Mouse (Mus musculus) hindbrain, postnatal 0 days (tissue): Measurements from ENCODE around the gene Unc45b. TPM values are rescaled to one million over a fixed set of nuclear protein-coding genes. Genes with fewer than 3 reads are reported as not detected.

ENCODE experiments used
- ATAC-seq: fragments of 200-750 bp; cut with Nextera tagmentation; 2 replicates; pipeline ENCODE4 v1.8.0; 2017; ENCODE audit warnings: mild to moderate bottlenecking, moderate TSS enrichment, moderate library complexity
- DNase-seq: peaks from one replicate; pipeline ENCODE4 v3.0.0-alpha.2; 2015; ENCODE audit warnings: low spot score
- H3K27ac ChIP-seq: fragments of 300-500 bp; sonication (generic); 2 replicates; pipeline ENCODE4 v1.5.1; 2014; ENCODE audit warnings: mild to moderate bottlenecking
- H3K27me3 ChIP-seq: fragments of 300-500 bp; sonication (generic); 2 replicates; pipeline ENCODE4 v1.6.1; 2014; ENCODE audit warnings: low read length, mixed read lengths; ENCODE audit not compliant: insufficient read depth
- H3K36me3 ChIP-seq: fragments of 300-500 bp; sonication (generic); 2 replicates; pipeline ENCODE4 v1.6.1; 2014; ENCODE audit warnings: low read length, mixed read lengths; ENCODE audit not compliant: insufficient read depth
- H3K4me1 ChIP-seq: fragments of 300-500 bp; sonication (generic); 2 replicates; pipeline ENCODE4 v1.6.1; 2014; ENCODE audit warnings: antibody characterized with exemption, low read length, mixed read lengths; ENCODE audit not compliant: insufficient read depth
- H3K4me2 ChIP-seq: fragments of 300-500 bp; sonication (generic); 2 replicates; pipeline ENCODE4 v1.6.1; 2014; ENCODE audit warnings: low read depth, mild to moderate bottlenecking, low read length, moderate library complexity, mixed read lengths
- H3K4me3 ChIP-seq: fragments of 300-500 bp; sonication (generic); 2 replicates; pipeline ENCODE4 v1.5.1; 2014; ENCODE audit warnings: low read length
- H3K9ac ChIP-seq: fragments of 300-500 bp; sonication (generic); replicated peaks from 2 replicates; pipeline ENCODE4 v1.6.1; 2014; ENCODE audit warnings: mild to moderate bottlenecking, low read length, moderate library complexity, mixed read lengths
- H3K9me3 ChIP-seq: fragments of 300-500 bp; sonication (generic); 2 replicates; pipeline ENCODE4 v1.6.1; 2016; ENCODE audit warnings: low read length, mixed read lengths
- CTCF ChIP-seq: IDR thresholded peaks from 2 replicates; pipeline ENCODE4 v1.5.1; 2016; ENCODE audit warnings: antibody characterized with exemption, control low read depth, low read depth
- WGBS: fragments of 180-500 bp; shearing (Covaris S2); extraction: QIAGEN DNeasy Blood & Tissue Kit; methylation state at CpG from one replicate; pipeline ENCODE4 v1.1.7; 2014; 5-methylcytosine and 5-hydroxymethylcytosine counted together
- polyA plus RNA-seq: library from polyadenylated mRNA; unstranded; fragments of >200 nt; fragmentation: Nextera tagmentation; extraction: Ambion mirVana; gene quantifications from 2 replicates; pipeline ENCODE4 v1.2.1, GENCODE M21; 2015
- total RNA-seq: library from RNA; depleted of rRNA; stranded (reverse); fragments of >200 nt; gene quantifications from 2 replicates; pipeline ENCODE4 v1.2.3, GENCODE M21; 2014; rRNA removed

Unc45b gene
- 0.42 and 4.5 TPM in 2 replicates for total RNA-seq
- 2.4 and 3.4 TPM in 2 replicates for polyA plus RNA-seq

DNA sequence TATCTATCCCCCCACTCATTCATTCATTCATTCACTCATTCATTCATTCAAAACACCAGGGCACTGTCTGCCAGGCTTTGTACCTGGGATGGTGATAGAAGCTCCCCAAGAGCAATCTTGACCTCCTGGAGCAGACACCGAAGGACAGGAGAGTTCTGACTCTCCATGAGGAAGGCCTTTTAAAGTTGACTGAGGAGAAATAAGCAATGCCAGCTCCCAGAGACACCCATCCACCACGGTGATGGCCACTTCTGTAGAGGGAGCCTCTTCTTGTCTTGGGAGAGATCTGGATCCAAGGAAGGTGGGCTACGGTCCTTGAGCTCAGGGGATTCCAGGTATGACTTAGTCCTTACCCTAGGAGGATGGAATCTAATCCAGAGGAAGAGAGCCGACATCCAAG lies at the start of gene Unc45b:
TSS of gene Unc45b (plus strand) at position 301 of the 400 bp plus-strand sequence.
- Histone ChIP-seq H3K4me2 (no peak within 1 kb of the TSS), H3K27ac (no peak within 1 kb of the TSS), H3K4me3 (no peak within 1 kb of the TSS), H3K9me3 (no peaks in the 10 kb centered on the region), H3K4me1 (peaks cover 9% of the 10 kb centered on the region), H3K27me3 (no peaks in the 10 kb centered on the region), H3K9ac (no peak within 1 kb of the TSS), H3K36me3 (peaks cover 6% of the 10 kb centered on the region; the same call in 1 of the 2 replicates)
- ATAC-seq (no peak), DNase-seq (no peak)
- no peak for TF ChIP-seq CTCF
- WGBS = 90% methylated on average over 4 of the region's 4 CpGs

DNA sequence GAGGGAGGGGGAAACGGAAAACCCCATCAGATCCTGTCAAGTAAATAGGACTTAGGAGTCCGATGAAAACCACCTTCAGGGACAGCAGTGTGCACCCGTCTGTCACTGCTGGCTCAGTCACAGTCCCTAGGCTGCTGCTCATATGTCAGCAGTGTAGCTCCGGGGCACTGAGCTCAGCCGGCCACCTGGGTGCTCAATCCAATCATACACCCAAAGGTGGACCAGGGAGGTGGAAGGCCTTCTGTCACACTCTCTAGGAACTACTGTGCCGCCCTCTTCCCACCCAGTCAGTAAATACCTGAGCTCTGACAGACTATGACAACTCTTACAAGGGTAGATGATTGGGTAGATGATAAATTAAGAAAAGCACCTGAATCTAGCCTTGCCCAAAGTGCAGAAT lies 49.6 kb upstream of the Unc45b start:
- no peak for TF ChIP-seq CTCF
- ATAC-seq = no peak
- 82% methylated on average over 6 of the region's 6 CpGs for WGBS

DNA sequence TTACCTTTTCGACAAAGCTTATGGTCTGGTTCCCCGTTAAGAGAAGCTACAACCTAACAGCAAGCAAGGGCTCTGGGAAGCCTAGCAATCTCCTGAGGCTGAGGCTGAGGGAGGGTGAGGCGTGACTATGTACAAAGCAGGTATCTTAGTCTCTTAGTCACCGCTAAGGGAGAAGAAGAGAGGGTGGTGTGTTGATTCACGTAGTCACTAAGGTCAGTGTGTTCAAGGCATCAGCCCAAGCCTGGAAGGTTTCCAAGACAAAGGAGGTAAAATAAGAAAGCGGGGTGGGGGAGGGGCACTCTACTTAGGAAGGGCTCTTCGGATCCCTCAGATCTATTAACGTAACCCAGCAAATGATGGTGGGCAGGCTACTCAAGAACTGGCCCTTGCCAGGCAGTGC lies 48.8 kb upstream of the Unc45b start:
- WGBS = 70% methylated on average over 8 of the region's 8 CpGs
- ATAC-seq = no peak

More for the DNA sequence above, 49.6 kb upstream of the Unc45b start:
- Histone ChIP-seq H3K4me1 (no peaks in the 10 kb centered on the region), H3K9me3 (no peaks in the 10 kb centered on the region), H3K4me3 (no peak overlapping the region), H3K27ac (no peak overlapping the region), H3K27me3 (no peaks in the 10 kb centered on the region), H3K9ac (no peak overlapping the region), H3K4me2 (no peak overlapping the region), H3K36me3 (no peaks in the 10 kb centered on the region)
- no peak for DNase-seq

DNA sequence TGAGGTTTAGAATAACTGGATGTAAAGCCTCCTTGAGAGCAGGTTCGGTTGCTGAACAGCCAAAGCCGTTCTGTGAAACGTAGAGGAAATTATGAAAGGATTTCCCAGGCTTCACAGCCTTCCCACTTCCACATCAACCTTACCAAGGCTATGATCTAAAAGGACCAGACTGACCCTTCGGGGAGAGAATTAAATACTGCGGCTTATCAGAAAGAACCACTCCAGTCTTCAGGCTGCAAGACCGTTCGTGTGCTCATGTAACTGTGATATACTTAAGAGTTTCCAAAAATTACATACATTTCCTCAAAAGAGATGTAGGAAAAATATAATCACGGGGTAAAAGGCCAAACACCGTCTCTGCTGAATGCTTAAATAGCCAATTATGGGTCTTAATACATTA lies 47.7 kb upstream of the Unc45b start:
- ATAC-seq = no peak
- no peak overlapping the region for H3K4me2 ChIP-seq
- no peaks in the 10 kb centered on the region for H3K4me1 ChIP-seq
- 79% methylated on average over 9 of the region's 9 CpGs for WGBS
- no peak overlapping the region for H3K27ac ChIP-seq
- H3K9me3 ChIP-seq = no peaks in the 10 kb centered on the region
- H3K27me3 ChIP-seq = no peaks in the 10 kb centered on the region
- H3K36me3 ChIP-seq = no peaks in the 10 kb centered on the region
- TF ChIP-seq CTCF = no peak
- no peak overlapping the region for H3K4me3 ChIP-seq
- H3K9ac ChIP-seq = no peak overlapping the region
- DNase-seq = no peak

More for the DNA sequence above, 48.8 kb upstream of the Unc45b start:
- Histone ChIP-seq H3K36me3 (no peaks in the 10 kb centered on the region), H3K27me3 (no peaks in the 10 kb centered on the region), H3K9ac (no peak overlapping the region), H3K9me3 (no peaks in the 10 kb centered on the region), H3K27ac (no peak overlapping the region), H3K4me3 (no peak overlapping the region), H3K4me1 (no peaks in the 10 kb centered on the region), H3K4me2 (no peak overlapping the region)
- DNase-seq = no peak
- TF ChIP-seq CTCF = no peak

DNA sequence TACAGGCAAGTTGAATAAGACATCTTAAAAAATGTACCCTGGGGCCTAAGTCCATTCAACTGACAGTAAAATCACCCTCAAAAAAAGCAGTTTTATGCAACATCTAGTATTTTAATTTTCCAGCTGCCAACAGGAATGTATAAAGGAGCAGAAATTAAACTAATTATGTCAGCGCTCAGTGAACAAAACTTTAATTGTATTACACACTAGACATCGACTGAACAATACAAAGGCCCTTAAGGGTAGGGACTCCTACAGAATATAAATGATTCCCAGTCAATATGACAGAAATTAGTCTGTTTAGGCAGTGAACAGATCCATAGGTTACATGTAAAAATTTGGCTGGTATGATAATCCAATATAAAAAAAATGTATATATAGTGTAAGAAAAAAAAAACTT lies 47.3 kb upstream of the Unc45b start:
- no peak for DNase-seq
- Histone ChIP-seq H3K9ac (no peak overlapping the region), H3K27ac (no peak overlapping the region), H3K9me3 (no peaks in the 10 kb centered on the region), H3K4me3 (no peak overlapping the region), H3K27me3 (no peaks in the 10 kb centered on the region), H3K36me3 (no peaks in the 10 kb centered on the region), H3K4me1 (no peaks in the 10 kb centered on the region), H3K4me2 (no peak overlapping the region)
- ATAC-seq = no peak
- no peak for TF ChIP-seq CTCF
- 31% methylated on average over 2 of the region's 2 CpGs for WGBS

DNA sequence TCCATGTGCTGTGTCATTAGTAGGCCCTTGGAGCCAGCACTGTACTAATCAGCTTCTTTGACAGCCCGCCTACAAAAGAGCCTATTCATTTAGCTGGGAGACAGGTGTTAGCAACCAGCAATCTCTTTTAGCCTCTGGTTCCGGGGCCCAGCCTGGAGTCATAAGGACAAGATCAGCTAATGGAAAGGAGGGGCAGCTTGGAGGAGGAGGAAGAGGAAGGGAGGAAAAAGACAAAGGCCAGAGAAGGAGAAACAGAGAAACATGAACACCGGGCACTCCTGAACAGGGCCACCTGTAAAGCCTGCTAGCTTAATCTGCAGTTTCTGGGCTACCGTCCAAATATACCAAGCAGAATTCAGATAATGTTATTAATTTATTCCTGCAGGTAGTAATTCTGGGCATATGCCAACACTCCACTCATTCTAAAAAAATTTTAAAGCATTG lies 46.8 kb upstream of the Unc45b start:
- DNase-seq (peak; percentile 23), ATAC-seq (no peak)
- Histone ChIP-seq H3K36me3 (no peaks in the 10 kb centered on the region), H3K27me3 (no peaks in the 10 kb centered on the region), H3K27ac (no peak overlapping the region), H3K4me2 (no peak overlapping the region), H3K4me3 (no peak overlapping the region), H3K4me1 (no peaks in the 10 kb centered on the region), H3K9ac (no peak overlapping the region), H3K9me3 (no peaks in the 10 kb centered on the region)
- WGBS = 49% methylated on average over 4 of the region's 4 CpGs
- no peak for TF ChIP-seq CTCF

DNA sequence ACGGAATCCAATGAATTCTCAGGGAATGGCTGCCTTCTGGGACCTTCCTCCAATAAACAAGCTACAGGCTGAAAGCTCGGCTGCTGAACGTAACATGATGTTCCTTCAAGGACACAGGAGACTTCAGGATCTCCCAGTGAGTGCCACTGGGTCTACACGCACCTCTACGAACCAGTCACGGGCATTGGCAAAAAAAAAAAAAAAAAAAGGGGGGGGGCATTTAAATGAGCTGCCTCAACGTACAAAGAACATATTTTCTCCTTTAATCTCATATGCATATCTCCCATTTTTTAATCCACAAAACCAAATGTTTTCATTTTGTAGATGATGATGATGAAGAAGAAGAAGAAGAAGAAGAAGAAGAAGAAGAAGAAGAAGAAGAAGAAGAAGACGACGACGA lies 44.4 kb upstream of the Unc45b start:
- no peak overlapping the region for H3K4me2 ChIP-seq
- no peak for TF ChIP-seq CTCF
- H3K9ac ChIP-seq = no peak overlapping the region
- no peaks in the 10 kb centered on the region for H3K9me3 ChIP-seq
- ATAC-seq (no peak), DNase-seq (no peak)
- H3K4me1 ChIP-seq = no peaks in the 10 kb centered on the region
- no peak overlapping the region for H3K27ac ChIP-seq
- H3K27me3 ChIP-seq = no peaks in the 10 kb centered on the region
- WGBS = 84% methylated on average over 10 of the region's 10 CpGs
- H3K36me3 ChIP-seq = no peaks in the 10 kb centered on the region
- no peak overlapping the region for H3K4me3 ChIP-seq
